Mouse (Mus musculus) CH12.LX (cell line): ENCODE measurements around the gene Rasgrp2. TPM values are rescaled to one million over a fixed set of nuclear protein-coding genes. Genes with fewer than 3 reads are reported as not detected.

ENCODE experiments used
- DNase-seq: peaks from one replicate; pipeline ENCODE4 v3.0.0-alpha.2; 2013; ENCODE audit errors: extremely low read depth
- H3K27ac ChIP-seq: 2 replicates; pipeline ENCODE4 v1.5.1; 2012; ENCODE audit warnings: low read depth, mild to moderate bottlenecking, control low read depth, moderate library complexity; ENCODE audit not compliant: insufficient read depth
- H3K27me3 ChIP-seq: replicated peaks from 2 replicates; pipeline ENCODE3; 2012; ENCODE audit warnings: inconsistent platforms
- H3K36me3 ChIP-seq, 2 experiments: replicated peaks in 1 of 2; 2 replicates each; pipeline versions ENCODE3 to v1.6.1; 2012; ENCODE audit warnings: inconsistent platforms in 1 of 2, low read length in 1 of 2, mild to moderate bottlenecking in 1 of 2, mixed read lengths in 1 of 2, moderate library complexity in 1 of 2; ENCODE audit not compliant: control insufficient read depth in 1 of 2, insufficient read depth in 1 of 2
- H3K4me1 ChIP-seq, 2 experiments: 2 replicates each; pipeline ENCODE4 v1.6.1; 2012; ENCODE audit warnings: inconsistent platforms in 1 of 2, moderate library complexity in 1 of 2; ENCODE audit not compliant: insufficient read depth in 2 of 2, control insufficient read depth in 1 of 2
- H3K4me2 ChIP-seq: 2 replicates; pipeline ENCODE4 v1.6.1; 2012; ENCODE audit warnings: low read depth, mild to moderate bottlenecking, control low read depth; ENCODE audit not compliant: poor library complexity, insufficient read depth, severe bottlenecking
- H3K4me3 ChIP-seq, 3 experiments: fragments of 150-350 bp in 1 of 3; sonication (generic) in 1 of 3; replicated peaks in 1 of 3; 2 replicates each; pipeline versions ENCODE3 to v1.5.1; 2011 to 2012; ENCODE audit warnings: low read depth in 2 of 3, low read length in 2 of 3, mild to moderate bottlenecking in 2 of 3, moderate library complexity in 2 of 3, control low read depth in 1 of 3, improper control_type of control experiment in 1 of 3, inconsistent platforms in 1 of 3, mixed read lengths in 1 of 3; ENCODE audit not compliant: poor library complexity in 1 of 3
- H3K79me2 ChIP-seq: replicated peaks from 2 replicates; pipeline ENCODE4 v1.6.1; 2012; ENCODE audit warnings: mild to moderate bottlenecking, moderate library complexity; ENCODE audit not compliant: control insufficient read depth, poor library complexity, insufficient read depth, severe bottlenecking; ENCODE audit errors: extremely low read depth
- H3K9ac ChIP-seq: 2 replicates; pipeline ENCODE4 v1.6.1; 2012; ENCODE audit warnings: low read depth, mild to moderate bottlenecking, control low read depth, moderate library complexity; ENCODE audit not compliant: insufficient read depth
- H3K9me3 ChIP-seq: replicated peaks from 2 replicates; pipeline ENCODE3; 2012; ENCODE audit warnings: low read length, inconsistent platforms, mixed read lengths
- CHD2 ChIP-seq: IDR thresholded peaks from 2 replicates; pipeline ENCODE4 v1.6.1; 2011; ENCODE audit warnings: low read length, improper control_type of control experiment
- E2F4 ChIP-seq: IDR thresholded peaks from 2 replicates; pipeline ENCODE4 v1.6.1; 2011; ENCODE audit warnings: low read depth, low read length, improper control_type of control experiment; ENCODE audit not compliant: insufficient replicate concordance
- ELF1 ChIP-seq: IDR thresholded peaks from 2 replicates; pipeline ENCODE4 v1.6.1; 2014; ENCODE audit warnings: low read depth, mild to moderate bottlenecking, inconsistent platforms, low read length, improper control_type of control experiment
- EP300 ChIP-seq: IDR thresholded peaks from 2 replicates; pipeline ENCODE4 v1.6.1; 2011; ENCODE audit warnings: low read length, improper control_type of control experiment
- ETS1 ChIP-seq: conservative IDR thresholded peaks from 2 replicates; pipeline ENCODE4 v1.6.1; 2012; ENCODE audit warnings: low read depth, mild to moderate bottlenecking, inconsistent platforms, low read length, improper control_type of control experiment, moderate library complexity
- MAFK ChIP-seq: IDR thresholded peaks from 2 replicates; pipeline ENCODE4 v1.6.1; 2011; ENCODE audit warnings: low read length, improper control_type of control experiment; ENCODE audit not compliant: insufficient replicate concordance
- MAZ ChIP-seq: IDR thresholded peaks from 2 replicates; pipeline ENCODE4 v1.6.1; 2012; ENCODE audit warnings: low read depth, mild to moderate bottlenecking, inconsistent platforms, low read length, improper control_type of control experiment, moderate library complexity
- MEF2A ChIP-seq: IDR thresholded peaks from 2 replicates; pipeline ENCODE4 v1.6.1; 2014; ENCODE audit warnings: low read depth, mild to moderate bottlenecking, inconsistent platforms, low read length, improper control_type of control experiment, borderline replicate concordance
- MXI1 ChIP-seq: IDR thresholded peaks from 2 replicates; pipeline ENCODE4 v1.6.1; 2011; ENCODE audit warnings: mild to moderate bottlenecking, low read depth, low read length, improper control_type of control experiment
- NELFE ChIP-seq: IDR thresholded peaks from 2 replicates; pipeline ENCODE4 v1.6.1; 2011; ENCODE audit warnings: low read depth, low read length, improper control_type of control experiment
- NRF1 ChIP-seq: IDR thresholded peaks from 2 replicates; pipeline ENCODE4 v1.6.1; 2014; ENCODE audit warnings: low read depth, mild to moderate bottlenecking, inconsistent platforms, low read length, improper control_type of control experiment, moderate library complexity
- PAX5 ChIP-seq: IDR thresholded peaks from 2 replicates; pipeline ENCODE4 v1.6.1; 2012; ENCODE audit warnings: low read length, inconsistent platforms, mixed read lengths
- POLR2AphosphoS2 ChIP-seq: IDR thresholded peaks from 2 replicates; pipeline ENCODE4 v1.6.1; 2011; ENCODE audit warnings: low read depth, low read length, improper control_type of control experiment
- SIN3A ChIP-seq: IDR thresholded peaks from 2 replicates; pipeline ENCODE4 v1.6.1; 2012; ENCODE audit warnings: low read length, improper control_type of control experiment, inconsistent platforms
- SMC3 ChIP-seq: IDR thresholded peaks from 2 replicates; pipeline ENCODE4 v1.6.1; 2011; ENCODE audit warnings: low read depth, low read length, improper control_type of control experiment
- TCF12 ChIP-seq: IDR thresholded peaks from 2 replicates; pipeline ENCODE4 v1.6.1; 2014; ENCODE audit warnings: low read depth, mild to moderate bottlenecking, inconsistent platforms, low read length, improper control_type of control experiment
- USF1 ChIP-seq: IDR thresholded peaks from 2 replicates; pipeline ENCODE4 v1.6.1; 2014; ENCODE audit warnings: low read depth, mild to moderate bottlenecking, inconsistent platforms, low read length, improper control_type of control experiment
- USF2 ChIP-seq: conservative IDR thresholded peaks from 2 replicates; pipeline ENCODE4 v1.6.1; 2011; ENCODE audit warnings: low read depth, low read length, improper control_type of control experiment
- dilution Hi-C: fragments of 300-500 bp; cut with MboI; formaldehyde crosslinking; loops from 2 replicates; pipeline ENCODE4 v1.14.3; 2020; ENCODE audit warnings: low sequenced_read_pairs; ENCODE audit not compliant: extremely low pct_unique_long_range_greater_than_20kb, extremely low pct_ligation_motif_present
- in situ Hi-C: fragments of 300-500 bp; cut with MboI; formaldehyde crosslinking; loops from 3 replicates; pipeline ENCODE4 v1.14.3; 2019; ENCODE audit warnings: low sequenced_read_pairs, low pct_ligation_motif_present, low pct_unique_long_range_greater_than_20kb, mixed read lengths
- polyA plus RNA-seq: library from polyadenylated mRNA; unstranded; fragments of >175 nt; gene quantifications from 2 replicates; pipeline ENCODE4 v1.2.1, GENCODE M21; 2012; ENCODE audit warnings: low read depth; ENCODE audit not compliant: insufficient read length
- total RNA-seq, 2 experiments: library from RNA; depleted of rRNA; stranded (reverse); fragments of 300-350 nt in 1 of 2; fragments of >200 nt in 1 of 2; gene quantifications; 2 replicates each; pipeline ENCODE4 v1.2.3; 2012 to 2014

The Rasgrp2 gene
- total and polyA plus RNA-seq, 3 experiments: 9.3 to 26.0 (median 16.9) TPM

- dilution Hi-C loops (no loop called here), in situ Hi-C loops (no loop called here)
- peaks cover 3% of the 10 kb centered on the region for H3K9me3 ChIP-seq
- H3K4me3 ChIP-seq: no peak overlapping the region
- H3K36me3 ChIP-seq: no peaks in the 10 kb centered on the region
- DNase-seq: no peak
- peaks cover 64% of the 10 kb centered on the region for H3K27me3 ChIP-seq
- no peak overlapping the region for H3K4me2 ChIP-seq
- no peak for TF ChIP-seq SMC3
- TF ChIP-seq MXI1: no peak
- no peak for TF ChIP-seq MAFK
- TF ChIP-seq NELFE: no peak
- no peak for TF ChIP-seq PAX5
- no peak for TF ChIP-seq CHD2
- TF ChIP-seq USF2: no peak
- no peak for TF ChIP-seq POLR2AphosphoS2
- no peak for TF ChIP-seq MAZ
- no peak for TF ChIP-seq TCF12
- H3K79me2 ChIP-seq: no peaks in the 10 kb centered on the region
- peaks cover 0 to 12% of the 10 kb centered on the region in 2 experiments; a peak in 2 of 4 replicates for H3K4me1 ChIP-seq
- H3K27ac ChIP-seq: no peak overlapping the region
- H3K9ac ChIP-seq: no peak overlapping the region
Observed at GRCm38 (mm10) chr19:6423241-6423640, 24.1 kb downstream of the Rasgrp2 start.

DNA sequence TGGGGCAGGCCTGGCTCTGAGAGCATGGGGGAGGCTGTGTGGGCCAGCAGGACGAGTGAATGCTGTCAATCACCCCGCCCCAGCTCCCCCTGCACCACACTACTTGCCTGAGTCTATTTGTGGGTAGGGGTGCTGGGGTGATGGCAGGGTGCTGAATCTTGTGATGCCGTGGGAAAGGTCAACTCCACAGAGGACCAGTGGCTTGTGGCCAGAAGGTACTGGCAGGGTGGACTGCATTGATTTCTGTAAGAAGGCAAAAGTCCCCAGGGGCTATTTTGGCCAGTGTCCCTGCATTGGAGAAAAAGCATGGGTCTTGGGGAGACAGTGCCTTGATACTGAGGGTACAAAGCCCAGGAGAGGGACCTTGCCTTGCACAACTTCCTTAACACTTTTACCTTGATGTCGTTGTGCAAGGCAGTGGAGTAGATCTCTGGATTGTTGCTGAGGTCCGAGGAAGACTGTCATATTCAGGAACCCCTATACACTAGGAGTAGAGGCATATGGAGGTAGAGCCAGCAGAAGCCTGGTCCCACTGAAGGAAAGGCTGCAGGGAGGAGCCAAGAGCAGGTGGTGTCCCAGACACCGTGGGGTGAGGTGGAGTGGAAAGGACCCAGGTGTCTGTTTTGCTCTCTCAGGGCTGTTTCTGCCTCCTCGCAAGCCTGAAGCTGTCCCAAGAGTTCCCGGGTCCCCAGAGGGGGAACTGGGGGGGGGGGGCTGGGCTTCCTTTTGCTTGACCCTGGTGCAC, 25.2 kb downstream of the Rasgrp2 start:
- DNase-seq: no peak
- Histone ChIP-seq H3K27ac (no peak overlapping the region), H3K79me2 (no peaks in the 10 kb centered on the region), H3K9me3 (peaks cover 10% of the 10 kb centered on the region), H3K36me3 (no peaks in the 10 kb centered on the region), H3K4me2 (no peak overlapping the region), H3K9ac (no peak overlapping the region), H3K4me1 (peaks cover 0 to 12% of the 10 kb centered on the region in 2 experiments; a peak in 2 of 4 replicates), H3K27me3 (peaks cover 60% of the 10 kb centered on the region), H3K4me3 (no peak overlapping the region)
- no peak for TF ChIP-seq EP300
- no peak for TF ChIP-seq USF1
- TF ChIP-seq NRF1: no peak
- TF ChIP-seq PAX5: no peak
- in situ Hi-C loops: no loop called here
- dilution Hi-C loops: no loop called here

DNA sequence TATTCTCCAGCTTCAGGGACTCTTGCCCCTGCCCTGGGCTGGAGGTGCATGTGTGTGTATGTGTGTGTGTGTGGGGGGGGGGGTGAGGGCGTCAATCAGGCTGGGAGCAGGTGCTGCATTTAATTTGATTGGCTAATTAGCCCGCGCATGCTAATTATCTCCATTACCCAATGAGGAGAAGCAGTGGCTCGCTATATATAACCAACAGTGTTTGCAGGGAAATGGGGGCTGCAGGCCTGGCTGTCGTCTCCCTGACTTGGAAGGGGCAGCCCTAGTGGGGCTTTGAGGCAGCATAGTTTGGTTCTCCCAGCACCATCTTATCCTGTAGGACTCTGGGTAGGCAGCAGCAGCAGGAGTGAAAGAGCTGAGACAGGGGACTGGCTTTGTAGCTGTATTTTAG, 26.5 kb downstream of the Rasgrp2 start:
- no peak for DNase-seq
- in situ Hi-C loops: no loop called here
- Histone ChIP-seq H3K9ac (no peak overlapping the region), H3K27ac (no peak overlapping the region), H3K79me2 (no peaks in the 10 kb centered on the region), H3K36me3 (no peaks in the 10 kb centered on the region), H3K27me3 (peaks cover 52% of the 10 kb centered on the region), H3K4me3 (no peak overlapping the region), H3K4me1 (peaks cover 0 to 12% of the 10 kb centered on the region in 2 experiments; a peak in 2 of 4 replicates), H3K9me3 (peaks cover 10% of the 10 kb centered on the region), H3K4me2 (no peak overlapping the region)
- dilution Hi-C loops: no loop called here
- TF ChIP-seq E2F4 (no peak), SMC3 (no peak), MAFK (no peak), USF2 (no peak), ELF1 (no peak), MXI1 (no peak), EP300 (no peak), ETS1 (no peak), SIN3A (no peak), MEF2A (no peak)
